Mouse (Mus musculus) cerebellum, postnatal 4 days (tissue): Measurements from ENCODE around the gene Lrmda.

ENCODE experiments used
- DNase-seq, 2 experiments: peaks; one replicate each; pipeline ENCODE4 v3.0.0; 2022; ENCODE audit warnings: low spot score in 2 of 2, mixed read lengths in 1 of 2

Lrmda gene

DNA sequence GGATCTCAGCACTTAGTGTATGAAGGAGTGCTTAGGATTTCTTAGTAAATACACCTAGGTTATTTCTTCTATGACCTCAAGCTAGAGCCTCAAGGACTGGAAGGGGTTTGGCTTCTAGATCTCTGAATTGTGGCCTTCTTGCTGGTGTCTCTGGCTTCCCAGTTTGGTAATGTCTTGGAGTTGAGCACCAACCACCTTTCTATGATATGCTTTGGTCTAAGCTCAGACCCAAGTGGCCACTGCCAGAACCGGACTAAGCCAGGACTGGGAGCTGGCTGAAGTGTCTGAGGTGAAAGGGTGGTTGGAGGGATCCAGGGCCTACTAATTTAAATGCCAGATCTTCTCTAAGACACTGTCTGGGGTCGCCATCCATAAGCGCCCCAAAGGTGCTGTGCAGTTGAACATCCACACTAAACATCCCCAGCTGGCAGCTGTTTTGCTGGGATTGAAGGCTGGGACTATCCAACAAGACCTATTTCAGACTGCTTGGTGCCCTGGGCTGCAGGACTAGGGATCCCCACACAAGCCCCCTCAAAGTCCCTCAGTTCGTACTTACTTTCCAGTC is 27.1 kb upstream of the Lrmda start:
- no peak for DNase-seq

DNA sequence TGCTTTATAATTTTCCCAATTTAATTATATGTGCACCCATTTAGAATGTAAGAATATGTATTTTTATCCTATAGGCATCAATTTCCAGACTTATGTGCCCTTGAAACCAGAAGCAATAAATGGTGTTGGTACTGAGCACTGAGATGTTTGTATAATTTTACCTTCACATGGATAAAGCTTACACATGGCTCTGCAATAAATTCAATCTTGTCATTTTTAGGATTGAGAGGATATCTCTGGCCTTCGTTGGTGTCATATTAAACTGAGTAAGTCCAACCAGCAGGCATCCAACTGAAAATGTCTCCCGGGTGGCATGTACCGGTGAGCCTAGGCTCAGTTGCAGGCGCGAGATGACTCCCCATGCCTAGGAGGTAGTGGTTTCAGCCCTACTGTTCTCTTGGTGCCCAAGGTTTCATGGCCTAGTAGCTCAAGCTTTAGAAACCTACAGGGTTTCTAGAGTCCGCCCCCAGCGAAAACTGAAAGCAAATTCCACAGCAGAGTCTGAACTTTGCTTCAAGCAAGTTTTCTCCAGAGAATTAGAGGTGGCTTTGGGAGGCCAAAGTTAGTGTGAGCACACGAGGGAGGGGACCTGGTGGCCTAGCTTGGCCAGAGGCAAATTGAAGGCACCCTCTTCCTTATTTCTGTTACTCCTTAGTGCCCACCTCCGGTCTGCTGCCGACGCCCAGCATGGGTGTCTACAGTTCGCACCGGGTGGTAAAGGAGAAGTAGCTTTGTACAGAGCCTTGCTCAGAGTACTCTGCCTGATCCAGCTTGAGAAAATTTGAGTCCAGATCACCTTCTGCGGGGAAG is 26.1 kb upstream of the Lrmda start:
- DNase-seq = no peak

DNA sequence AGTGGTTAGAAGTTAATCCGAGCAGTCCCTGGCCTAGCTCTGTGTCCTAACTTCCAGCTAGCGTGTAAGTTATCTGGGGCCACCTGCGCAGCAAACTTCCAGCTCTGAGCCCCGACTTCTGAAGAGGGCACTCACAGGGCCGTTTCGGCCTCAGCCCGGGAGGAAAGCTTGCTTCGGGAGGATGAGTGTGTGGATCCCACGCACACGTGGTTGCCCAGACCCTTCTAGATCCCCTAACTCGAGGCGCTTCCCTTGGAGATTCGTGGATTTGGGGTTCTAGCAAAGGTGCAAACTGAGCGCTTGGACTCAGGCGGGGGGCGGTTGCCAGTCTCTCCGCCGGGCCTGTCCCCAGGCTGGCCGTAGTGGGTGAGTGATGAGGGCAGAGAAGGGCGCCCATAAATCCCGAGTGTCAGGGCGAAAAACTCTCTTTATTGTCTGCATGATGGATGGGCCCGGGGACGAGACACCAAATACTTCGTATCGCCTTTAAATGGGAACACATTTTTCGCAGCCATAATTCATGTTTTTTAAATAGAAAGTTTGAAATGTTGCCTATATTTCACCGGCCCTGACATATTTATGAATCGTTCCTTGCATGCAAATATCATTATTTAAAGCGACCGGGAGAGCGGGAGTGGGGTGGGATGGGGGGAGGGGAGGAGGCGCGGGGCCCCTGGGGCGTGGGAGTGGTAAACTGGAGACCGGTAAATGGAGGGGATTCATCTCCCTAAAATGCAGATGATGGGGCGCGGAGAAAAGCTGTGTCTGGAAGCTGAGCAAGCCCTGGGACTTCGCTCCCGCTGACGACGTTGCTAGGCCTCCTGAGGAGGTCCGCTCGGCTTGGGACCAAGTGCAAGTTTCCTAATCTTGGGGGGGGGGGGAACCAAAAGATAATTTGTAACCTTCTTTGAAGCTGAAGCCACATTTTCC is 25.2 kb upstream of the Lrmda start:
- no peak for DNase-seq

DNA sequence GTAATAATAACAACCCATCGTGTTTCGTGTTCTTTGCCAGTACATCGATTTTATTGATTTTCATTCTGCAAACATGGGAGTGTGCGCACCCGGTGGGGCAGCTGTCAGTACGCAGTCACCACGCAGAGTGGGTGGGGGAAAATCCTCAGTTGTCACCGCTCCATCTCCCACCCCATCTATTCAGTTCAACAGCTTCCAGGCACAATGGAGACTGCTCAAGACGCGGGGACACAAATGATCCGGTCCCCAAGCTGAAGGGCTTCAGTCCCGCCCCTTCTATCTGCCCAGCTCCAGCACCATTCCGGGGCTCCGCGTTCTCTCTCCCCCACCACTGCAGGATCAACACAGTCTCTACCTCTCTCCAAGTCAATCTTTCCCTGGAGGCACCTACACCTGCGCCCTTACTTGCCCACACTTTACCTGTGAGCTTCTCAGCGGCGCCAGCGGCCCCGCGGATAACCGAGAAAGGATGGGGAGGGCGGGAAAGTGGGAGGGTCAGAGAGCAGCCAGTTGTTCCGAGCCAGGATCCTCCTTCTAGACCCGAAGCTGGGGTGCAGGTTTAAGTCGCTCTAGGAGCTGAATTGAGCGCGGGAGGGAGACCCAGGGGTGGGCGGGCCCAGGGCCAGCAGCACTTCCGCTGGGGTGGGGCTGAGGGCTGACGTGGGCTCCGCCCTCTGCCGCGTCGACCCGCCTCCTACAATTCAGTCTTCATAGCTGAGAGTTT is 24.3 kb upstream of the Lrmda start:
- DNase-seq = peak in 1 of 2 experiments; percentile 7

DNA sequence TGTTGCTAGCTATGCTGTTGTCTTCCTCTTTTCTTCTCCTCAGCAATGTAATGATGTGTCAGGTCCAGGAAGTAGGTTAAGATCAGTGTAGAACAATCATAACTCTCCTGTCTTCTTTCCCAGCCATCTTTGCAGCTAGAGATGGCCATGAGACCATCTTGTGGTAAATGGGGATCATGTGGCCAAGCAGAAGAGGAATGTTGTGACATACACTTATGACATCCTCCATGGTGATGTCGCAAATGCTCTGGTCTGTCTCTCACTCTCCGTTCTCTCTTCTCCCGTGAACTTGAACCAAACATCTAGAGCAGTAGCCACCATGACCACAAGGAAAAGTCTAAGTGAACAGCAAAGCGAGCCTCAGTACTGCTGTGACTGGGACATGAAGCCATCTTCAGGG is 19.9 kb upstream of the Lrmda start:
- DNase-seq = no peak

DNA sequence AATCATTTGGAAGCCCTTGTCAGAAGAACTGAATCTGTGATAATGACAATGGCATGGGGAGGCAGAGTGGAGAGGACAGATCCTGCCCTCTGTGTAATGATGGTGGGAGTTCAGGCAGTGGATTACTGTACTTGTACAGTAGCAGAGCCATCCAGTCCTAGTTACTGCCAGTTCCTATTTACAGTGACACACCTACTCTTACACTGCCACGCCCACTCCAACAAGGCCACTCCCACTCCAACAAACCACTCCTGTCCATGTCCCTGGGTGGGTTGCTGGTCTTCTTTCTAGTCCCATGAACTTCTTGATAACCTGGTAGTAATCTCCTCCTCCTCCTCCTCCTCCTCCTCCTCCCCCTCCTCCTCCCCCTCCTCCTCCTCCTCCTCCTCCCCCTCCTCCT is 16.3 kb upstream of the Lrmda start:
- no peak for DNase-seq

DNA sequence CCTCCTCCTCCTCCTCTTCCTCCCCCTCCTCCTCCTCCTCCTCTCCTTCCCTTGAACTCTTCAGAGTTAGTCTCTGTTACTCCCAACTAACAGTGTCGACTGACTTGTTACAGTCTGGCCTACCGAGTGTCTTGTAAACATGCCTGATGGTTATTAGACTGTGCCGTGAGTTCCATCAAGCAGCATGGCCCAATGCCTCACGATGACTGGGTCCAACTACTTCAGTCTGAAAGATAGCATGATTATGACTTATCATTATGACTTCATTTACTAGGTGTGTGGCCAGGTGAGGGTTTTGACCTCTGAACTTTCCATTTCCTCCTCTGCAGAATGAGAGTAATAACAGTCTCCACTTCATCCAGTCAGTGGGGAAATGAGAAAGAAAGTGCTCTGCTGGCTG is 15.9 kb upstream of the Lrmda start:
- DNase-seq = no peak

DNA sequence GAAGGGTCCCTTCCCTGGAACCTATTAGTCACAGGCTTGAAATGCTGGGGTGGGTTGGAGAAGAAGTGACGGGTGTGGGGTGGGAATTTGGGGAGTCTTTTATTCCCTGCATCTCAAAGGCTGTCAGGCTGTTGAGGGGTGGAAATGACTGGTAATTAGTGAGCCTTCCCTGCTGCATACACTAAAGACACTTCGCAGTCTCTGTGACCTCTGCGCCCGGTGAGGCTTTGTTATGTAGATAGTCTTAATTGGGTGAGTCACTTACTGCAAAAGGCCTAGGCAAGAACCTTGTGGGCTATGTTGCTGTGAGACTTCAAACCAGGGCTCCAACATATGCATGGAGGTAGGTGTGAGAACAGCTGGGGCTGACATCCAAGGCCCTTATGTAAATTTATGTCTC is 14.6 kb upstream of the Lrmda start:
- DNase-seq = peak in 1 of 2 experiments; percentile 9

DNA sequence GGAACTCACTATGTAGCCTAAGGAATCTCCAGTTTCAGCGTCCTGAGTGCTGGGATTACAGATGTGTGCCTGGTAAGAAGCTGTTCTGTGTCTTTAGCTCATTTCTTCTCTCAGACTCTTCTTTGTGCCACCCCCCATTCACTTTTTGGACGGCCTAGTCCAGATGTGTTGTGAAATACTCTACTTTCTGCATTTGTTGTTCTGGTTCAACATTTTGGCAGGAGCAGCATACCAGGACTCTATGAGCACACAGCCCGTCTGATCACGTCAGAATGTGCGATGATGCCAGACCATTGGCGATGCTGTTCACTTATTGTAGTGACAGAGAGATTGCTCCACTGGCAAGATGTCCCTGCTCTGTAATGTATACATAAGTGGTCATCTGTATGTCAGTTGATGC is 12.5 kb upstream of the Lrmda start:
- no peak for DNase-seq

DNA sequence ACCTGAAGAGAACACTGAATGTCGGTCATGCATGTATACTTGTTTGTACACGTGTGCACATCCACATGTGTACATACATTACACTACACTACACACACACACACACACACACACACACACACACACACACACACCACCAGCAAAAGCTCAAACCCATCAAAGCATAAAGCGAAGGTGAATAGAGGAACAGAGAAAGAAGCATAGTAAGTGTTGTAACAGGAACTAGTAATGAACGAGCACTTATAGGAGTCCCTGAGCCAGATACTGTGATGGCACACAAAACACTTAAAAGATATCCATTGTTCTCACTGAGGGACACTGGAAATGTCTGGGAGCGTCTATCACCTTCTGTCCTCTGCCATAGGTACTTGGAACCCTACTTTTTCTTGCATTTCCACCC is 5.2 kb upstream of the Lrmda start:
- no peak for DNase-seq

DNA sequence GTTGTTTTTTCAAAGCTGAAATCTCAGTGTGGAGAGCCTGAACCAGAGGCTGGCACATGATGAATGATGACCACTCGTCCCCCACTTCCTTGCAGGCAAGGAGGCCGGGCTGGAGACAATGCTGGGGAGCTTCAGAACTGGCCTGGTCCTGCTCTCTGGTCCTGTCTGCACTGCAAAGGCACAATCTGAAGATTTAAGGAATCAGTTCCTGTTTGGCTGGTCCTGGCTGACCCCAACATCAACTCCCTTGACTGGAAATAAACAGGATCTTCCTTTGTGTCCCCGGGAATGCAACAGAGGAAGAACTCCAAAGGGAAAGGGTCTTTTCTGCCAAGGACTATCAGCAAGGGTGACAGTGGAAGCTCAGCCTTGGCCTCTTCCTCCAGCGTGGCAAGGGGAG is 4.7 kb upstream of the Lrmda start:
- DNase-seq = no peak

DNA sequence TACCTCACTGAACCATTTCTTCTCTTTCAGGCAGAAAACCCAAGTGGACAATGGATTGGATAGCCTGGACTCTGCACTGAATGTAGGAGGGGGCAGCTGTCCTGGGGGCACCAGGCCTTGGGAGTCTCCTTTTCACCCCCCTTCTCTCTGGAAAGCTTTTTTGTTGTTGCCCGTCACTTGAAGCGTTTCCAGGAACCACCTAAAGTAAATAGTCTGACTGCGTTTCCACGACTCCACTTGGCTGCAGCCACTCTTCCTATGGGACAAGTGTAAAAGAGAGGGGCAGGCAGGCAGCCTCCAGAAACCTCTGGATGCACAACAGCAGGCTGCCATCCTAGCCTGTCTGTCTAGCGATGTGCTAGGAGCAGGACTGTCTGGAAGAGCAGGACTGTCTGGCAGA is 2.5 kb upstream of the Lrmda start:
- no peak for DNase-seq

DNA sequence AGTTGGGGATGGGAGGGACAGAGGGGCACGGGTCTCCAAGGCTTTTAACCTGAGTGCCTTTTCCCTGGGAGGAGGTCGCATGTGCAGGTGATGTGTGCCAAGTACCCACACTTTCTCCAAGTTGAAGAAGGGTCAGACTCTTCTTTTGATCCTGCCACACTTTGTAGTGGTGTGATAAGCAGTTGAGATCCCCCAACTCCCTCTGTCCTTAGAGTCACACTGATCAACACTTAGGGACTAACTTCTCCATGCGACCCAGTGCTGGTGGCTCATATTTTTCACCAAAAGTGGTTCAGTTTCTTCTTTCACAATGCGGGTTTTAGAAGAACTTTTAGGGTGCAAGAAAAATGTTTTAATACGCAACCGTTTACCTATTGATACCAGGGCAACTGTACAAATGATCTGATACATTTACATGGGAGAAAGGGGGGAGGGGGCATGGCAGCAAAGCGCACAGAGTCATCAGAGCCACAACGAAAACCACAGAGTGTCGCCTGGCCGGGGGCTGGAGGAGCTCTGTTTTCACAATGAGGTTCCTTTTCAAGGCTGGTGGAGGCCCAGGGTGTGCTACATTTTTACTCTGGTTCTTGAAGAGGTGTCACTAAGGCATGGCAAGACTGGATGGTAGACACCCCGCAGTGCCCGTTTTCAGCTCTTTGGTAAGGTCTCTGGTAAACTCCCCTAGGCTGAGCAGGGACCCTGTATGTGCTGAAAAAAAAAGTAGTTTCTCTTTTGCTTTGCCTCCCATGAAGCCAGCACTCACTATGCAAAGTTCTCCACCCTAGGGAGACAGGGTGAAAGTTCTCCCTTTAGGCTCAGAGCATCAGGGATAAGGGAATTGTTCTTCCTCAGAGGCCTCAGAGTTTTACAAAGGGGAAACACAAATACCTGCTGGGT is 685 bp downstream of the Lrmda start:
- DNase-seq = no peak

DNA sequence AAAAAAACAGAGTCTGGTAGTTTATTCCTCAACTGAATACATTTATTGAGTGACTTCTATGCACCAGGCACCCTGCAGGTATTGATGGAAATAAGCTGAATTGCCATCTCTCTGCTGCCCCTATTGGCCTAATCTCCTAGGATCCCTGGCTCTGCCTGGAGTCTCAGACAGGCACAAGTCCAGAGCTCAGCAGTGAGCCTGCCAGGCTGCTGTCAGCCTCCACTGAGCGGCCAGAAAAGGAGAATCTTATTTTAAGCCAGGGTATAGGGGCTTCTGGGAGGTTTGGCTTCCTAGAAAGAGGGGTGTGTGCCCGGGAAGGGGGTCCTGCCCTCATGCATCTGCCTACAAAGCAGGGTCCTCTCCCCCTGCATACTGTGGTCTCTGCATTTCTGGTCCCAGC is 1.4 kb downstream of the Lrmda start:
- peak in 1 of 2 experiments; percentile 57 for DNase-seq

DNA sequence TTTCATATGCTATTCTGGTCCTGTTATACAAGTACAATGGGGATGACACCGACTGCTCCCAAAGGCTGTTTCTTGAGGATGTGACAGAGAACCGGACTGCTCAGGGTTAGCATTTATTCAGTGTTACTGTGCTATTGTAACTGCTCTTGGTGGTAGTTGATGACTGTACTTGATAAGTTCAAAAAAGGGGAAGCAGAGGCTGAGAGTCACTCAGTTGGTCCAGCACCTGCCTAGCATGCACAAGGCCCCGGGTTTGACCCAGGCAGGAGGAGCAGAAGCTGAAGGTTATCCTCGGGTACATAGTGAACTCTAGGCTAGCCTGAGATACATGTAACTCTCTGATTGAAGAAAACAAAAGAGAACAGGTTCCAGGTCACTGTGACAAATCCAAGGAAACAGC is 4.0 kb downstream of the Lrmda start:
- no peak for DNase-seq

DNA sequence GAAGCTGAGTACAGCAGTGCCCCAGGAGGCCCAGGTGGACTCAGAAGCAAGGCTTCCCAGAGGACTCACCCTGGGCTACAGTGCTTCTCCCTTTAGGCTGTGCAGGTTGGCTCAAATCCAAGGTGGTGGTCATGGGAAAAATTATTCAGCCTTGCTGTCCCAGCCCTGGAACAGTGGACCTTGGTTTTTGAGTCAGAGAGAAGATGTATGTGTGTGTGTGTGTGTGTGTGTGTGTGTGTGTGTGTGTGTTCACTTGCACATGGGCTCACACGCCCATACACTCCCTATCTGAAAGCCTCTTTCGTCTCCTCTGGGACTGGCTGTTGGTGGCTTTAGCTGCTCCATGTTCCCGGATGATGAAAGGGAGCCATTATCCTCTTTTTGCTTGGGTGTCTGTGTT is 16.4 kb downstream of the Lrmda start:
- peak in 1 of 2 experiments; percentile 9 for DNase-seq

DNA sequence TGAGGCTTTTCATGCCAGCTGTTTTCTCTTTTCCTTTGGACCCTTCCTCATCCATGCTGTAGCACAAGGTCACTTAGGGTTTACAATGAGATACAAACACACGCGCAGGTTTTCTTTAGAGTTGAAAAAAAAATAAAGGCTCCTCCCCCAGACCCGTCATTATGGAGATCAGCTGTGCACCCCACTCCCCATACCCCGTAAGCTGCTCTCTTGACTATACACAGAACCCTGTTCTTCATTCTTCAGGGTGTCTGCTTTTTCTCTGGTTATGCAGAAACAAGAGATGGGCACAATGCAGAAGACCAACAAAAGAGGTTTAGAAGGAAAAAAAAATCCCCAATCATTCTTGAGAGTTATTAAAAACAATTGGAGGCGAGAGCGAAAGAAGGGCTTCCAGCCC is 16.8 kb downstream of the Lrmda start:
- no peak for DNase-seq

DNA sequence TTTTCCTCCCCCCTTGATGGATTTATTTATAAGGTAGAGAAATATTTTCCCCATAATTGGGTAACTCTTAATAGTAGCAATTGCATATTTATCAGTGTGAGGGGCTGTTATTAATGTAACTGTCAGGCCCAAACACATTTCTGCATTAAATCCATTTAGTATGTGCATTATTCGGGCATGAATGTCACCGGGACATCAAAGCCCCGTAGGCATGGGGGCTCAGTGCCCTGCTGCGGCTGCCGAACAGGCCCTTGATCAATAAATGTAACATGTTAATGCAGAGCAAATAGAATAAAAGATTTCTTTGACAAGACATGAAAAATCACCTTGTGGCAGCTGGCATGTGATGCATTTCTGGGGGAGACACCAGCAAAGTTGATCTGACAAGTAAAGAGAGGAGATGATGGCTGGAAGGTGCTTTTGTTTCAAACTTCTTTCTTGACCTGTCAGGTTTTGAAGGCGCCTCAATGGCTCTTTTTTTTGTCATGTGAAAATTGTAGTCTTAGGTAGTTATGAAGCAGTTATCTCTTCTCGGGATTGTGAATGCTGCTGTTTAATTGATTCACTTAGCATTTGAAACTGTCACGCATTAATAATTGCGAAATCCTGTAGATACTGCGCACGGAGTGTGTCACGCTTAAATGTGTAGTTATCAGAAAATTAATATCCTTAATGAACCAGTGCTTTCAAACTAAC is 17.4 kb downstream of the Lrmda start:
- DNase-seq = no peak

DNA sequence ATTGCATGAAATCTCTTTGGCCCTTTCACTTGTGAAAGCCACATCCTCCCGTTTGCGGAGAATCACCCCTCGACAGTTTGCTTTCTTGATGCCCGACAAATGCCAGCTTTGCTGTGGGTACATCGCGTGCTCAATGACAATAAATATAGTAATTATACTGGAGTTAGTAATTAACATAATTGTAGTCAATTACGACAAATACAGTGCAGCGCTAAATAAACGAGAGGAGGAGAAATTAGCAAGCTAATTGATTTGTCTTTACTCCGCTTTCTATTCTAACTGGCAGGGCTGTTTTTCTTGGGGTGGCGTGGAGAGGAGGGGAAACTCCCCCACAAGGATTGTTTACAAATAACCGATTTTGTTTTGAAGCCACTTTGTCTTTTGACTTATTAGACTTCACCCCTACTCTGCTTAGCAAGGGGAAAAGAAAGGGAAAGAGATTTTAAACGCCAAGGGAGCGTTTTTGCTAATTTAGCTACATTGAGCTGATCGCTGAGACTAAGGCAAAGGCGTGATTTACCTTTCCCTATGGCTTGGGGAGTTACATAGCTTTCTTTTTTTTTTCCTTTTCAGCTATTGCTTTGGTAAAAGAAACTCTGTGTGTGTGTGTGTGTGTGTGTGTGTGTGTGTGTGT is 18.1 kb downstream of the Lrmda start:
- no peak for DNase-seq

DNA sequence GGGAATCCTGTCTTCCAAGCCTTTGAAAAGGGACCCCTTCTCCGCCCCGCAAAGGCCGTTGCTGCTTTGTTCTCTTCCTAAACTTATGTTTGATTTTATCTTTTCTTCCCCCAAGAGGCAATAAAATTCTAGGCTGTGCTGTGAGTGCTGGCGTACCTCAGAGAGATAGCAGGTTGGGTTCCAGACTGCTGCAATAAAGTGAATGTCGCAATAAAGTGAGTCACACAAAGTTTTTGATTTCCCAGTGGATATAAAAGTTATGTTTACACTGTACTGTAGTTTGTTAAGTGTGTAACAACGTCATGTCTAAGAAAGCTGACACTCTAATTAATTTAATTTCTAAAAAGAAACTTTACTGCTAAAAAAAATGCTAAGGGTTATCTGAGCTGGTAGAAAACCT is 22.6 kb downstream of the Lrmda start:
- no peak for DNase-seq
